Mouse (Mus musculus) liver, embryonic 14.5 days (tissue): Measurements from ENCODE around the gene Gipc2.

Experiments
- CTCF ChIP-seq: IDR thresholded peaks from 2 replicates; pipeline ENCODE4 v1.5.1; 2016; ENCODE audit warnings: antibody characterized with exemption, low read depth, control low read depth
- EP300 ChIP-seq: IDR thresholded peaks from 2 replicates; pipeline ENCODE4 v1.6.1; 2016; ENCODE audit warnings: antibody characterized with exemption, low read depth

- TF ChIP-seq CTCF (no peak), EP300 (no peak)
These were observed 2.0 kb upstream of the Gipc2 start for GRCm38 (mm10) chr3:152168007-152168406.
